Mouse (Mus musculus): ENCODE data around the gene Oit1.

Oit1 gene

DNA sequence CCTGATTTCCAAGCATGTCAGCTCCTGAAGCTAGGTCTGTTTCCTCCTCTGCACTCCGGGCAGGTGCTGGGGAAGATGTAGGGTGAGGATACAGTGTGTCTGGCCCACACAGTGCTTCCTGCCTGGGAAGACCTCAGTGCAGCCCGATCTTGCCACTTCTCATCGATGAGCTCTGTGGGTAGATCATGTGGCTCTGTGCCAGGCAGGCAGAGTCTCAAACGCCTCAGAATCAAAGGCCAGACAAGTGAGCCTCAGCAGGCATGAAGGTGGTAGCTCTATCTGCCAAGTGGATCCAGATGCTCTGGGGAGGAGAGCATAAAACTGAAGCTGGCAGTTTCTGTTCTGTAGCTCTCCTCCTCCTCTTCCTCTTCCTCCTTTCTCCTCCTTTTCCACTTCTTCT is 38.3 kb downstream of the Oit1 start:
- in situ Hi-C loops (cut with MboI, MseI) = no loop called here

DNA sequence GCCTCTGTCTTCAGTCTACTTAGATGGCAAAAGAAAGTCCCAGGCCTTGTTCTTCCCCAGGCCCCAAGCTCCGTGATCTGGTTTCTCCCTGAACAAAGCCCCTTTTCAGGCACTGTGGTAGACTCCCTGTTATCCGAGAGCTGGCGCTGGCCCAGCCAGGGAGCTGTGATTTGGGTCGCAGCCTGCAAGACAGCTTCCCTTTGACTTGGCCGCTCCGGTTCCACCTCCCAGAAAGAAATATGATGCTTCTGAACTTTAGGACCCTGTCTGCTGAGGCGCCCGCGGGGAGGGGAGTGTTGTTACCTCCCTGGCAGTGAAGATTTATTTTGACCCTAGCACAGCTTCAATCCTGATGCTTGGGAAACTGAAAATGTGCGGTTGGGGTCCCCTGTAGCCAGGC is 42.6 kb downstream of the Oit1 start:
- in situ Hi-C loops (cut with MboI, MseI) = no loop called here

DNA sequence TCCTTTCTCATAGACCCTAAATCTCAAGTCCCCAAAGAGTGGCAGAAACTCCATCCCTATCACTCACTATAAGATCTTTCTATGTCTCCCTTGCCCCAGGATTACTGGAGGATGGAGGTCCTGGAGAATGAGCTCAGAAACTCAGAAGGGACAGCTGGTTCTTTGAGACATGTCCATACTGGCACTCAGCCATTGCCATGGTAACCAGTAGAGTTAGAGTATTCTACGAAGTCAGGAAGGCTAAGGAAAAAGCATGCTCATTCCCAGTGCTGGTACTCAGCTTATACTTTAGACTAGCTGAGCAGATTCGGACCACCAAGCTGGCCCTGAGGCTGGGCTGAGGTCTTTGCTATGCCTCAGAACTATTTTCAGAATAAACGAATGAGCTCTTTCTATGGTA is 44.0 kb downstream of the Oit1 start:
- in situ Hi-C loops (cut with MboI, MseI) = no loop called here

DNA sequence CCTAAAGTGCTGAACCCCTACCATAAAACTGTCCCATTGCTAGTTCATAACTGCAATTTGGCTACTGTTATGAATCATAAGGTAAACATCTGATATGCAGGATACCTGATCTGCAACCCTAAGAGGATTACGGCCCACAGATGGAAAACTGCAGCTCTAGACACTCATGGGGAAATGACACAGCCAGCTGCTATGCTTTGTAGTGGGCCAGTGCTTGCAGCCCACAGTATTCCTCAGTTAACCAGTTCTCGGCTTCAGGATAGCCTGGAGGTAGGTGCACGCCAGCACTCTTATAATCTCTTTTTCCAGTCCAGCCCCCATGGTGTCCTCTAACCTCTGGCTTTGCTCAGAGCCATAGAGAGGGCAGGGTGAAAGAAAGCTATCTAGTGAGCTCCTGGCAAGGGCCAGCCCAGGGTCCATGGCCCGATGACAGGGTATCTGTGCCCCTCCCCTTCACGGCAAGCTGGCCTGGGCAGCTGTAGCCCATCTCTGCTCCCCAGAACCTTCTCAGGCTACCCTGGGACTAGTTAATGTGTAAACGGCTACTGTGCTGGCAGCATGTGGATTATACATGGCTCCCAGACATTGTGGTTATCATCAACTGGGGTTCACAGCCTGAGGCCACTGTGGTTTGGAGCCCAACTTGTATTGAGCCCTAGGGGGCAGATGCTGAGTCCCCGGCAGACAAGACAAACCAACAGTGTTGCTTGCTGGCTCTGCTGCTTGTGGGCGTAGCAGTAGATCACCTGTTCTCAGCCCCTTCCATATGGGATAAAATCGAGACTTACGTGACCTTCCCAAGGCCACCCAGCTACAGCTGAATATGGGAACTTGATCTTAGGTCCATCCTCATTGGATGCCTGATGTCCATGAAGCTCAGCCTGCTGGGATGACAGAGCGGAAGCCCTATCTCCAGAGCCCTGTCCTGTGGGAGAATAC is 46.0 kb downstream of the Oit1 start:
- in situ Hi-C loops (cut with MboI, MseI) = no loop called here

DNA sequence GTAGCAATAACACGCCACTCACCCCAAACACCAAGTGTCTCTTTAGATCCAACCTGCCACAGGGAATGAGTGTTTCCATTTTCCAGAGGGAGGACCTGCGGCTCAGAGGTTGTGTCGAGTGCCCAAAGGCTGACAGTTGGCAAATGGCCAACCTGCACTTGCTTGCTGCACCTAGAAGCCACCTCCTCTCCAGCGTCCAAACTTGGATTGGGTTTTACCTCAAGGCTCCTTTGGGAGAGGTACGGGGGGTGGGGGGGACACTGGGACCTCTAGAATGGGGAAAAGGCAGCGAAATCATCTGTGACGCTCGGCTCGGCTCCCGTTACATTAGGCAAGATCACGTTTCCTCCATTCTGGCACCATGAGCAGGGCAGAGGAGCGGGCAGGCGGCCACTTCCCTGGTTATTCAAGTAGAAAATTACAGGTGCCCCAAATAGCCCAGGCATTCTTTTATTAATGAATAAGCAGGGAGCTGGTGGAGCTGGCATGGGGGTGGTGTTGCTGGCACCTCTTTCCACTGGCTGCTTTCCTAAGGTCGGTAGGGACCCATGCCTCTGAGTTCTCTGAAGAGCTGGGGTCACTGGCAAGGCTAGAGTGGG is 47.1 kb downstream of the Oit1 start:
- in situ Hi-C loops (cut with MboI, MseI) = no loop called here

DNA sequence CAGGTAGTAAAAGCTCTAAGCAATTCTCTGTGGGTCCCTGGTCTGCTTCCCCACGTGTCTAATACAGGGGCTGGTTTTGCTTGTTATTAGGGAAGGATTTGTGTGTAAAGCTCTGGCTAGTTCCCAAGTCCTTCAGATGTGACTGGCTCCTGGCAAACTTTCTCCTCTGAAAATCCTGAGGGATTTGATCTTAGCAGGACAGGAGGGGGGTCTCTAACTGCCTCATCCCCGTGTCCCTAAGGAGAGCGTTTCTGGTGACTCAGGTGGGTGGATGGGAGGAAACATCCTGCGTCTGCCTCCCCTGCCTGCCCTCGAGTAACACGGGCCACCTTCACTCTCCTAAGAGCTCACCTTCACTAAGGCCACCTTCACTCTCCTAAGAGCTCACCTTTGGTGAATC is 48.2 kb downstream of the Oit1 start:
- in situ Hi-C loops (cut with MboI, MseI) = no loop called here

DNA sequence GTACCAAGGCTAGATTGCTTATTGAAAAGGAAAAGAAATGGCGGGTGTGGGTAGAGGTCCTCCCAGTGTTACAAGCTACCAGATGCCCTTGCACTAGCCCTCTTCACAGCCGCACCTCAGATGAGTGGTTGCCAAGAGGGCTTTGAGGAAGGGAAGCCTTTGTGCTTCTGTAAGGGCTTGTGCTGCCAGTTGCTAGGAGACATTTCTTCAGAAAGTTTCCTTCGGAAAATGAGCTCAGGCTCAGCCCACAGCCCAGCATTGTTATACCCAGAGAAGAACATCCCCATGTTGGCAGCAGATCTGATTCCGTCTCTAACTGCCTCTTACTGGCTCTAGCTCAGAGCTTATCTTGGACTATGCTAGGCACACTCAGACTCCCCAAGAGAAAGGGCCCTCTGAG is 49.0 kb downstream of the Oit1 start:
- in situ Hi-C loops (cut with MboI, MseI) = no loop called here

DNA sequence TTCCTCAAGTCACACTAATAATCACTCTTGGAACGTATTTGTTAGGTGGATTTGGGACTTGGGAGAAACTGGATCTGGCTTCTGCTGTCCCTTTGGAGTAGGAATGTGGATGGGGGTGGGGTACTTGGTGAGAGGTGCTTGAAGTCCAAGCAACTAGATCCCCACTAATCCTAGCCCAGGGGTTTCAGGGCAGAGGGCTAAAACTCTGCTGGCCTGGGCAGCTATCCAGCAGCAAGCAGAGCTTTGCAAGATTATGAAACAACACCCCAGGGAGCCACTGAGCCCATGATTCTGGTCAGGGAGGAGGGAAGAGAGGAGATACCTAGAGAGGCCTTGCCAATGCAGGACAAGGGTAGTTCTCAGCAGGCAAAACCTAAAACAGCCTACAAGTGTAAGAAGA is 51.2 kb downstream of the Oit1 start:
- in situ Hi-C loops (cut with MboI, MseI) = no loop called here

DNA sequence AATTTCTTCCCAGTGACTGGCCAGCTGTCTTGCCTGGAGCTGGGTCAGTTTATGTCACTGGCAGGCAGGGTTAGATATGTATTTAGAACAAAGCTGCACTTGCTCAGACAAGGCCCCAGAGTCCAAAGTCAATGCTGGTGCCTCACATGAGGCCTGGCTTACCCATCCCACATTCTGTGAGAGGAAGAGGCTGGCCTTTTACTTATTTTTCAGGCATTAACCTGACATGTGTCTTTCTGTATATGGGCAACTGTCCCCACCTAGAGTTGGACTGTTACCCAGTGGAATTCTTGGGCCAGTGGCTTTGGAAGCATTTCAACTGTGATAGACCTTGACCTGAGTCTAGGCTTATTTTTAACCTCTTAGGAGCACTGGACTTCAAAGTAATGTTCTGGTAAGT is 51.6 kb downstream of the Oit1 start:
- in situ Hi-C loops (cut with MboI, MseI) = no loop called here

DNA sequence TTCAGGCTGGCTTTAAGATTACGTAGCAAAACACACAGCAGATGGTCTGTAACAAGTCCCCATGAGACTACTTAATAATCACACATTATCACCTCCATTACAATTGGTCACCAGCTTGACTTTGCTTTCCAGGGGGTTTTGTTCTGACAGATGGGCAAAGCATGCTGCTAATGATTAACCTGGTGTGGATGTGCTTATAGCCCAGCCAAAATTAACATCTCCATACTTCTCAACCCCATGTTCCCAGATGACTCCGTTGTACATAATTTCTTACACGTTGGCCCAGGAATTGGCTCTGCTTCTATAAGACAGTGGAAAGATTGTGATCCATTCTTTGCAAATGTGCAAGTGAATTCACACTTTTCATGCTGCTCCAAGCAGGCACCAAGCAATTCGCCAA is 52.8 kb downstream of the Oit1 start:
- in situ Hi-C loops (cut with MboI, MseI) = no loop called here

DNA sequence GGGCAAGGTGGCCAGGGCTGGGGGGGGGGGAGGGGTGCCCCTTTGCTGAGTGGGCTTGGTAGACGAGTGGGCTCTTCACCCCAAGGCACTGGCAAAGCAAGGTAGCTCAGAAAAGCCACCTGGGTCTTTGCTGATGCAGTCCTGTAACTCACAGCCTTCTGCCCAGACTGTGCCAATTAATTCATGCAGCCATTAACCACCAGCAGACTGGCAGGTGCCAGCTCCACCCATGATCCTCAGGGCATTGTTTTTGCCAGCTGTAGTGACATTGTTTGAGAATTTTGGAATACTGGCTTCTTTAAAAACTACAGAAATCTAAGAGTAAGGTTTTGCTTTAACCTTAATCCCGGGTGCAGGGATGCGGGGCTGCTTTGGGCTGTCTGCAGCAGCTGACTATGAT is 58.0 kb downstream of the Oit1 start:
- in situ Hi-C loops (cut with MboI, MseI) = no loop called here

DNA sequence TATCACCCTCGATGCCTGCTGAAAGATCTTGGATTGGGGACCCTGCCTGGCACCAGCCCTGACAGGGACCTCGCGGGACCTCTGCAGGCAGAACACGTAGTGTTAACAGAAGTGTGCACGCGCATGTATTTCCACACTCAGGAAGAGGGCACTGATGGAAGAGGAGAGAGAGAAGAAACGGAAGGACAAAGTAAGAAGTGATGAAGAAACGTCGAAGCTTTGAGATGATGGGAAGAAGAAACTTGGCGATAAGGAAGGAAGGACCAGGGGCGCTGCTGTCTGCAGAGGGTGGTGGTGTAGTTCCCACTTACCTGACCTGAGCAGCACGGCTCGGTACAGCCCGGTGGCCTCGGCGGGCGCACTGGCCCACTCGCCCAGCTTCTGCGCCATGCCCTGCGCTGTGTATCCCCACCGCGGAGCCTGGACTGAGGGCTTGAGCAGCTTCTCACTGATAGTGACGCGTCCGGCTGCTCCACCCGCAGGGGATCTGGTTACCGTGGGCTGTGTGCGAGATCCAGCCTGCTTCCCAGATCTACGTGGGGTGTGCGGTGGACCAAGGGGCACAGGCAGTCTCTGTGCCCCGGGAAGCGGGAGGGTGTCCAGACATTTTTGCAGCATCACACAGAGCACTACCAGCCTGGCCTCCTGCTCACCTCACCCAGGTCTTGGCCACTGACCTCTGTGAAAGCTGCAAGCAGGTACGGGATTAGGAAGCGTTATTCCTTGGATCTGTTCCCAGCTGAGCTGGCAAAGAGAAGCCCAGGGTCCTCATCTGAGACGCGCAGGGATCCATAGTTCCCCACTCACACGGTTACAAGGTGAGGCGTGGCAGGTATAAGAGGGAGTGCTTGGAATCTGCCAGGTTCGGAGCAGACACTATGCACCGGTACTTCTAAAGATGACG is 61.1 kb downstream of the Oit1 start, which contains the start of gene Fam107a:
TSS of gene Fam107a (minus strand) at position 830 of the 904 bp plus-strand sequence.
- in situ Hi-C loops (cut with MboI, MseI) = no loop called here

DNA sequence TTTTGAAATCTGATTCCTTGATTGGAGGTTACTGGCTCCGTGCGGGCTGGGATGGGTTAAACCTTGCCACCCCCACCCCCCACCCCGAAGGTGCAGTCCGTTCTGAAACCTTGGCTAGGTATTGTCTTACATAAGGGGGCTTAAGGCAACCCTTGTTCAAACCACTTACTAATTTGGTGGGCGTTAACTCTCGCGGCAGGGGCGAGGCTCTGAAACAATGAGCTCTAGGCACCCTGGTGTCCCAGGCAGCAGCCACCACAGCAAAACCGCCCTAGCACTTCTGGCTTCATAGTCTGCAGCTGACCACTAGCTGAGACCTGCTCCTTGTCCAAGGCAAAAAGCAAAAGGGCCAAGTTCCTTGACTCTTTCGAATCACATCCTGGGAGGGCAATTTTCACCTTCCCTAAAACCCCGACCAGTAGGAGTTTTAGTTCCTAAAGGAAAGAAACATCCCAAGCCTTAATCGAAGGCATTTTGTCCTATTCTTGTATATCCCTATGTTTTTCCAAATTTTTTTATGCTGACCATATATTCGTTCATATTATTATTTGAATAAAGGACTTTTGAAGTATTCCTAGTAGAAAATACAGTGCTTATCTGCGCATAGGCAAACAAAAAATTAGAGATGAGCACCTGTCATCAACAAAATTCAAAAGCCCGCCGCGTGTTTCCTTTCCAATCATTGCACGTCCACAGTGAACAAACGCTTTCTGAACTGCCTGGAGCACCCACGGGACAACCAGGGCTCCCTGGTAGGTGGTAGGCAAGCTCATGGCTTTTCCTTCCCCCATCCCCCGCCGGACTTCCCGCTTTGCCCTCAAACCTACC is 62.0 kb downstream of the Oit1 start:
- in situ Hi-C loops (cut with MboI, MseI) = no loop called here

DNA sequence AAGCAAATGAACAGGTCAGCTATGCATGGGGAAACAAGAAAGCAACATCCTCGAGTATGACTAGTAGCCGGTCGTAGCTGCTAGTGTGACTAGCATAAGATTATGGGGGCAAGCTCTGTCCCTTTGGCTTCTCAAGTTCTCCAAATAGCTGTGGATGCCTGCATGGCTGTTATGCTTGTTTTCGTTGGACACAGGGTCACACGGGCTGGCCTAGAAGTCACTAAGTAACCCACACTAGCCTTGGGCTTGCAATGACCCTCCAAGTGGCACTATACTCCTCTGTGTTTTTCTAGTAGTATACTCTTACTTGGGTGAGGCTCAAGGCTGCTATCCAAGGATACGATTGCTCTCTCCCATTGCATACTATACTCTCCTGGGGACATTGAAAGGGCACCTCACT is 63.4 kb downstream of the Oit1 start:
- in situ Hi-C loops (cut with MboI, MseI) = no loop called here

DNA sequence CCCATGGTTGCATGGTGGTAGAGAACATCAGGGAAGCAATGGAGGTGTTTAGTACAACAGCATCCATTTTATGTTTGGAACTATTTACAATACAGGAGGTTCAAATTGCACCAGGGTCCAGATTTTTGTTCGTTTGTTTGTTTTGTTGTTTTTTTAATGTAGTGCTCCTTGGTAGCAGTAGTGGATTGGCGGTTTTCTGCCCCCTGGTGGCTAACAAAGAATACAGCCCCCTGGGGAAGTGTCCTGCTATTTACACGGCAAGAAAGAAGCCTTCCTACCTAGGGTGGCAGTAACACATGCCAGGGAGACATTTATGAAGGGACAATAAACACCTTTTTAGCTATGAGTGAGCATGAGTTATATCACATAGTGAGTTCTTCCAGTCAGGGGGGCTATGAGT is 64.0 kb downstream of the Oit1 start:
- in situ Hi-C loops (cut with MboI, MseI) = no loop called here

DNA sequence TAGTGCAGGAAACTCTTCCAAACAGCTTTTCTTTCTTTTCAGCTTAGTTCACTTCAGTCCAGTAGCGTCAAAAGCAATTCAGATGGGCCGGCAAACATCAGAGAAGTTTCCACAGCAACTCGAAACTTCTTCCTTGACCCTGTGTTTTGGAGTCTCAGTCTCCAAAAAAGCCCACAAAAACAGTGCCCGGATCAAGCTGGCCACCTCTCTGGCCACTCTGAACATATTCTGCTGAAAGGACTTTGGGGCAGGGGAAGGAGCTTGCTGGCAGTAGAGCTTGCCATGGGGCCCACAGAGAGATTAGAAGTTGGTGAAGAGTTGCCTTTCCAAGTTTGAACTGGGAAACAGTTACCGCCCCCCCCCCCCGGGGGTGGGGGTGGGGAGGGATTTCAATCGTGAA is 64.7 kb downstream of the Oit1 start:
- in situ Hi-C loops (cut with MboI, MseI) = no loop called here

DNA sequence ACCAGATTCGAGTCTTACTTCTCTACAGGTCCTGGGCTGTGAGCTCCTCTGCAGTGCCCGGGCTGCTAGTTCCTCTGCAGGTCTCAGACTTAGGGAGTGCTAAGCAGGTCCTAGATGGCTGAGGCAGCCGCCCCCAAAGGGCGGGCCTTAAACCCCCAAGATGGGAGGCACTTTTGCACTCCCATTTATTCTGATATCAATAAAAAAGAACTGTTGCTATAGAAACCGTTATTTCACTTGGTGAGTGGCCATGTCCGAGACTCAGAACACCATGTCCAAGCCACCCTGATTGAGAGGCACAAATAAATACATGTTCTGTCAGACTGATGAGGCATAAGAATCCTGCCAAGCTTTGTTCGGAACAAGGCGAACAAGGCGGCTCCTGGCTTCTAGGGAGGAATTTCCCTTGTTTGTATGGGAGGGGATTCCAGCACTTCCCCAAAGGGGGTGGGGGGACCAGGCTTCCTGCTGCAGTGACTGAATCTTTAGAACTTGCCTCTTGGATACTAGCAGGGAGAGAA is 68.9 kb downstream of the Oit1 start:
- in situ Hi-C loops (cut with MboI, MseI) = no loop called here

DNA sequence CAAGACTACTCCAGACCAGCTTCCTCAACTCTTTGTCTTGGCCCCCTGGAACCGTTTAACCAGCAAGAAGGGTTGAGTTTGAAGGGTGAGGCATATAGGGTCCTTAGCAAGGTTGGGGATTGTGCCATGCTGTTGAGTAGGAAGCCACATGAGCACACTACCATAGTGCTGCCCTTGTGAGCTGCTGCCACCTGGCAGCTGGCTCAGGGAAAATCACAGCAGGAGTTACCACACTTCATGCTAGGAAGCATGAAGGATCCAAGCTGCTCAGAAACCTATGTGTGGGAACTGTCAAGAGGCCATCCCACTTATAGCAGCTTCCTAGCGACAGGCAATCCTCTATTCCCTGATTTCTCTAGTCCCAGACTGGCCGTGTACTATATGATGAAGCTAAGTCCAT is 69.9 kb downstream of the Oit1 start:
- in situ Hi-C loops (cut with MboI, MseI) = no loop called here

DNA sequence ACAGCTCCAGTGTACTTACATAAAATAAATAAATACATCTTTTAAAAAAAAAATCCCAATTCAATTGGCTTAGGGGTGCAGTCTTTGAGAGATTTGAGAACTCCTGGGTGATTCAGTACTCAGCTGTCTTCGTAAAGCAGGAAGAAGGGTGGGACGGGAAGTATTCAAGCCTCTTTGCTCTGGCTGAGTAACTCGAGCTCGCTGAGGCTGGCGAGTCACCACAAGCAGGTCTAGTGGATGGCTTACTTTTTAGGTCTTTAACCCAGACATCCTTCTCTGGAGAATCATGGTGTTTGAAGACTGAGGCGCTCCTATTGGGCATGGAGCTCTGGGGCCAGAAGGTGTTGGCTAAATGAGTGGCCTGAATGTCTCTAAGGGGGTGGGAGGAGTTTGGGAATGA is 71.7 kb downstream of the Oit1 start:
- in situ Hi-C loops (cut with MboI, MseI) = no loop called here

DNA sequence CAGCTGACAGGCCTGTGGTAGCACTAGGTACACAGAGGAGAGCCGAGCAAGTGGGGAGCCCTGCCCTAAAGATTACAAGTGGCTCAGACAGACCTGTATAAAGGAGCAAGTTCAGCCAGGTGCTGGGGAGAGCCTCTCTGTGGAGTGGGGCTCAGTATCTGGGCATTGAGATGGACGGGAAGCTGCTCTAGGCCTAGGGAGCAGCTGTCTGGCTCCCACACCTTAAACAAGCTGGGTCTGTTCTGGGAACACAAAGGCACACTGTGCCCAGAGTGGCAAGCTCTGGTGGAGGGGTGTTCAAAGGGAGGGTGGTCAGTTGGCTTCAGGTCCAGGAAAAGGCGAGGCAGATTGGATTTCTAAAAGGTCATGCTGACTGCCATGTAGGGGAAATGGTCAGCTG is 73.5 kb downstream of the Oit1 start:
- in situ Hi-C loops (cut with MboI, MseI) = no loop called here

DNA sequence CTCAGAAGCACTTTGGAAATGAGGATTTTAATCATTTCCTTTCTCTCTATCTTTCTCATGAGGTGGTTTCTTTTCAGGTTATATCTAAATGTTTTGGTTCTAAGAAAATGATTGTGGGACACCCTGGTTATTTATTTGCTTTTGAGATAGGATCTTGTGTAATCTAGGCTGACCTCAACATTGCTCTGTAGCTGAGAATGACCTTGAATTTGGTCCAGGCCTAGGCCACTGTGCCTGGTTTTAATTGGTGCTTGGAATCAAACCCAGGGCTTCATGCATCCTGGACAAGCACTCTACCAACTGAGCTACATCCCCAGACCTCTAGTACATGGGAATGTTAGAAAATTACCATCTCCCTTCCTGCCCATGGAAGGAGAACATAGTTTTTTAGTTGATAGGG is 74.5 kb downstream of the Oit1 start:
- in situ Hi-C loops (cut with MboI, MseI) = no loop called here
